8 mouse cellular contexts compared by ENCODE assay signal in the genomic region with DNA sequence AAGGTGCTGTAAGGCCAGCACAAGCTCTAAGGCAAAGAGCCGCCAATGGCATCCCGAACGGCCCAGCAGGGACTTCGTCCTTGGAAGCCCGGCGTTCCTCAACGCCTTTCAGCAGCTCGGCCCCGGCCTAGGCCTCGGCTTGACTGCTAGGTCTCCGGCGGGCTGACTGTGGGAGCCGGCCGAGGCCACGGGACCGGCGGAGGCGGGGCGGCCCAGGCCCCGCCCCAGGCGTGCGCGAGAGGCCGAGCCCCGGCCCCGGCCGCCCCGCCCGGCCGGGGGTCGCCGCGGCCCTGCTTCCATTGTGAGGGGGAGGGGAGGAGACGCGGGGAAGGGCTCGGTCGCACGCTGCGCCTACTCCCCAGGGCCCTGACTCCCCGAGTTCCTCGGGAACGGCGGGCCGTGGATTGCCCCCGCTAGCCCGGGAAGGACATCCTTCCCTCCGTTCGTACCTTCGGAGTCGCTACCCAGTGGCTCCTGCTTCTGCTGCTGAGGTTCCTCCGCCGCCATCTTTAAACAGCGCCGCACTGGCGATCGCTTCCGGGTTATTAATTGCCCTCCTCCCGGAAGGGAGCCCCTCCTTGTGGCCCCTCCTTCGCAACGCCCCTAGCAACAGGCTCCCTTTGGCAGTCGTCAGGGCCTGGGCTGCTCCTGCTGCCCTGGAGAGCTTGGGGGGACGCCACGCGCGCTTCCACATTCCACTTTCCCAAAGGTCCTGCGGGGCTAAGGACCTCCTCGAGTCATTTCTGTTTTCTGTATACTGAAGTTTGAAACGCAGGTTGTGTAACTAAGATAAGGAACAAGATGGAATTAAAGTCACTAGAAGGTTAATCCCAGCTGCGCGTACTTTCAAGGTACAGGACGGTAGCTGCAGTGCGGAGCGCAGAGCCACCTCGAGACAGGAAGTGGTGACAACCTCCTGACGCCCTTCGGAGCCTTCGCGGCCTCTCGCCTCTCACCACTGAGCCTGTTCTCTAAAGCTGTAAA. TPM values are rescaled to one million over a fixed set of nuclear protein-coding genes. Genes with fewer than 3 reads are reported as not detected.
DNase-seq lines count a peak whose midpoint lies in the region; ATAC-seq and TF ChIP-seq lines count a peak whose summit lies in the region.

Gene Otub1 (minus strand): TSS at position 564 of the 984 bp plus-strand sequence.

- peak within 1 kb of the TSS; percentile 81 for H3K4me2 ChIP-seq in hindbrain, postnatal 0 days (ENCODE audit: low read depth, low read length)

- TF ChIP-seq CTCF in gastrocnemius, adult 2 months (IDR thresholded peaks at IDR 0.05) = no peak
- peak; percentile 10; the same call in 1 of the 2 replicates for TF ChIP-seq CTCF in hindbrain, postnatal 0 days (IDR thresholded peaks at IDR 0.05; ENCODE audit: low read depth)
- TF ChIP-seq CTCF in left cerebral cortex, adult 2 months (IDR thresholded peaks at IDR 0.05) = no peak

- no peaks in the 10 kb centered on the region for H3K9me3 ChIP-seq in hindbrain, postnatal 0 days (ENCODE audit: low read length)

- peak within 1 kb of the TSS; percentile 83 for H3K4me3 ChIP-seq in gastrocnemius, adult 2 months
- H3K4me3 ChIP-seq in hindbrain, postnatal 0 days (ENCODE audit: low read length) = peak within 1 kb of the TSS; percentile 70
- H3K4me3 ChIP-seq in left cerebral cortex, adult 2 months = peak within 1 kb of the TSS; percentile 91

- peak within 1 kb of the TSS; percentile 82 for H3K9ac ChIP-seq in hindbrain, postnatal 0 days (replicated peaks; ENCODE audit: low read length)

- no peaks in the 10 kb centered on the region for H3K27me3 ChIP-seq in hindbrain, postnatal 0 days (ENCODE audit: insufficient read depth, low read length)

- peak; percentile 97 for ATAC-seq in hindbrain, postnatal 0 days
- peak; percentile 96 for ATAC-seq in megakaryocyte, adult 5-6 weeks (ENCODE audit: poor library complexity, severe bottlenecking)

- H3K36me3 ChIP-seq in hindbrain, postnatal 0 days (ENCODE audit: insufficient read depth, low read length) = peaks cover 24% of the 10 kb centered on the region; the same call in 1 of the 2 replicates

- H3K4me1 ChIP-seq in hindbrain, postnatal 0 days (ENCODE audit: insufficient read depth, low read length) = peaks cover 6% of the 10 kb centered on the region

- WGBS in hindbrain, postnatal 0 days = under 1% methylated on average over 72 of the region's 79 CpGs

- intact Hi-C loops in gastrocnemius, adult 2 months (cut with DNase I) = no loop called here
- intact Hi-C loops in left cerebral cortex, adult 2 months (cut with DNase I) = no loop called here

- peak within 1 kb of the TSS; percentile 97 for H3K27ac ChIP-seq in gastrocnemius, adult 2 months
- H3K27ac ChIP-seq in hindbrain, postnatal 0 days = peak within 1 kb of the TSS; percentile 91
- H3K27ac ChIP-seq in left cerebral cortex, adult 2 months = peak within 1 kb of the TSS; percentile 96

- peak; percentile 84 for DNase-seq in WW6 (ENCODE audit: low read depth, low spot score)
- DNase-seq in cerebellum, postnatal 4 days (ENCODE audit: low spot score in 2 of 2) = peak; percentile 75 to 88
- DNase-seq in gastrocnemius, adult 2 months = peak; percentile 95
- DNase-seq in hindbrain, postnatal 0 days (ENCODE audit: low spot score) = peak; percentile 96
- DNase-seq in left cerebral cortex, adult 2 months (ENCODE audit: extremely low spot score in 1 of 2, low spot score in 2 of 2) = peak; percentile 91
- DNase-seq in right cerebral cortex, adult 2 months (ENCODE audit: low spot score in 2 of 2) = peak; percentile 93 to 94
- peak; percentile 94 for DNase-seq in urinary bladder, postnatal 14 days (ENCODE audit: low spot score)

RNA-seq across cellular contexts. Expression of gene Otub1, which starts in this region (rescaled TPM):
- total RNA-seq in gastrocnemius, adult 2 months (2021) = 10 to 100 TPM; 45.0 to 50.3 TPM
- total RNA-seq in hindbrain, postnatal 0 days (2014; rRNA removed) = 216 and 233 TPM in 2 replicates
- 248 and 253 TPM in 2 replicates for polyA plus RNA-seq in hindbrain, postnatal 0 days (2015; fragmentation: Nextera tagmentation; extraction: Ambion mirVana)
- total RNA-seq in left cerebral cortex, adult 2 months (2021) = 100 to 1,000 TPM; 257 to 267 TPM
- 33.6 and 40.7 TPM in 2 replicates for total RNA-seq in megakaryocyte, adult 5-6 weeks (2015)
- total RNA-seq in megakaryocyte, adult 5-6 weeks (2017) = 76.2 and 81.8 TPM in 2 replicates

Comparison
In these comparisons a context has a peak if more than half of its experiments do, and no peak if none do; other contexts are left out.
1. Peak in every context shown above with its lines: DNase-seq, ATAC-seq, H3K4me3 ChIP-seq and H3K27ac ChIP-seq.